Mouse (Mus musculus): ENCODE data around the gene Slc26a1. TPM values are rescaled to one million over a fixed set of nuclear protein-coding genes. Genes with fewer than 3 reads are reported as not detected.

Gene Slc26a1
- total and polyA plus RNA-seq, 3 experiments, result 29.6 to 31.2 TPM; not detected in 1

GRCm38 (mm10) chr5:108715974-108716373 lies 40.6 kb upstream of the Slc26a1 start:
- no peaks in the 10 kb centered on the region for H3K9me3 ChIP-seq (replicated peaks; ENCODE audit: insufficient read depth, low read length)
- no peaks in the 10 kb centered on the region for H3K4me1 ChIP-seq (ENCODE audit: control insufficient read depth in 1 of 2, insufficient read depth in 2 of 2, low read length in 2 of 2)
- no peak for TF ChIP-seq UBTF (IDR thresholded peaks at IDR 0.05; ENCODE audit: borderline replicate concordance, insufficient read depth, low read depth, low read length)
- no peak for TF ChIP-seq SMC3 (IDR thresholded peaks at IDR 0.05; ENCODE audit: low read depth, low read length)
- no peak for TF ChIP-seq SIN3A (IDR thresholded peaks at IDR 0.05; ENCODE audit: low read length)
- TF ChIP-seq MEF2A (IDR thresholded peaks at IDR 0.05; ENCODE audit: extremely low read depth, insufficient replicate concordance, low read depth, low read length, poor library complexity, severe bottlenecking), result no peak
- no peak for TF ChIP-seq KAT2A (conservative IDR thresholded peaks at IDR 0.05; ENCODE audit: low read depth, low read length)
- no peak for TF ChIP-seq MYB (IDR thresholded peaks at IDR 0.05; ENCODE audit: low read depth, low read length)
- no peak for TF ChIP-seq MXI1 (IDR thresholded peaks at IDR 0.05; ENCODE audit: low read depth, low read length)
- TF ChIP-seq EP300 (IDR thresholded peaks at IDR 0.05; ENCODE audit: low read depth in 1 of 2, low read length in 2 of 2), result no peak
- no peak overlapping the region for H3K9ac ChIP-seq (ENCODE audit: control insufficient read depth, low read depth, low read length, poor library complexity, severe bottlenecking)
- no peak overlapping the region for H3K4me3 ChIP-seq (ENCODE audit: control insufficient read depth in 1 of 2, insufficient read depth in 1 of 2, low read depth in 2 of 2, low read length in 2 of 2)
- H3K79me2 ChIP-seq (ENCODE audit: control insufficient read depth, insufficient read depth, low read length, poor library complexity), result no peaks in the 10 kb centered on the region
- H3K27me3 ChIP-seq (ENCODE audit: control insufficient read depth in 1 of 2, insufficient read depth in 2 of 2, low read length in 2 of 2), result no peaks in the 10 kb centered on the region
- H3K36me3 ChIP-seq (ENCODE audit: control insufficient read depth in 1 of 2, insufficient read depth in 2 of 2, low read length in 2 of 2), result no peaks in the 10 kb centered on the region
- no peak for DNase-seq (ENCODE audit: low read depth, low spot score)
- no peak overlapping the region for H3K27ac ChIP-seq (ENCODE audit: control insufficient read depth, low read depth, low read length)

- no peaks in the 10 kb centered on the region for H3K36me3 ChIP-seq (ENCODE audit: control insufficient read depth in 1 of 2, insufficient read depth in 2 of 2, low read length in 2 of 2)
- H3K27ac ChIP-seq (ENCODE audit: control insufficient read depth, low read depth, low read length), result no peak overlapping the region
- H3K4me1 ChIP-seq (ENCODE audit: control insufficient read depth in 1 of 2, insufficient read depth in 2 of 2, low read length in 2 of 2), result no peaks in the 10 kb centered on the region
- no peaks in the 10 kb centered on the region for H3K79me2 ChIP-seq (ENCODE audit: control insufficient read depth, insufficient read depth, low read length, poor library complexity)
- TF ChIP-seq UBTF (IDR thresholded peaks at IDR 0.05; ENCODE audit: borderline replicate concordance, insufficient read depth, low read depth, low read length), result no peak
- TF ChIP-seq SIN3A (IDR thresholded peaks at IDR 0.05; ENCODE audit: low read length), result no peak
- TF ChIP-seq USF1 (IDR thresholded peaks at IDR 0.05; ENCODE audit: low read depth, low read length), result no peak
- TF ChIP-seq ETS1 (IDR thresholded peaks at IDR 0.05; ENCODE audit: low read depth, low read length), result no peak
- no peak for TF ChIP-seq KAT2A (conservative IDR thresholded peaks at IDR 0.05; ENCODE audit: low read depth, low read length)
- no peak for TF ChIP-seq POLR2A (IDR thresholded peaks at IDR 0.05; ENCODE audit: control insufficient read depth in 1 of 2, insufficient read depth in 1 of 2, low read depth in 1 of 2, low read length in 2 of 2, poor library complexity in 1 of 2)
- no peak for TF ChIP-seq USF2 (IDR thresholded peaks at IDR 0.05; ENCODE audit: borderline replicate concordance in 1 of 2, insufficient read depth in 1 of 2, low read depth in 1 of 2, low read length in 2 of 2)
- H3K9ac ChIP-seq (ENCODE audit: control insufficient read depth, low read depth, low read length, poor library complexity, severe bottlenecking), result no peak overlapping the region
- H3K4me3 ChIP-seq (ENCODE audit: control insufficient read depth in 1 of 2, insufficient read depth in 1 of 2, low read depth in 2 of 2, low read length in 2 of 2), result no peak overlapping the region
- DNase-seq (ENCODE audit: low read depth, low spot score), result no peak
- H3K9me3 ChIP-seq (replicated peaks; ENCODE audit: insufficient read depth, low read length), result no peaks in the 10 kb centered on the region
- no peaks in the 10 kb centered on the region for H3K27me3 ChIP-seq (ENCODE audit: control insufficient read depth in 1 of 2, insufficient read depth in 2 of 2, low read length in 2 of 2)
Measured at GRCm38 (mm10) chr5:108714149-108714548, 38.8 kb upstream of the Slc26a1 start.

- Histone ChIP-seq H3K36me3 (ENCODE audit: control insufficient read depth in 1 of 2, insufficient read depth in 2 of 2, low read length in 2 of 2) (no peaks in the 10 kb centered on the region), H3K27ac (ENCODE audit: control insufficient read depth, low read depth, low read length) (no peak overlapping the region), H3K4me1 (ENCODE audit: control insufficient read depth in 1 of 2, insufficient read depth in 2 of 2, low read length in 2 of 2) (no peaks in the 10 kb centered on the region), H3K27me3 (ENCODE audit: control insufficient read depth in 1 of 2, insufficient read depth in 2 of 2, low read length in 2 of 2) (no peaks in the 10 kb centered on the region), H3K4me3 (ENCODE audit: control insufficient read depth in 1 of 2, insufficient read depth in 1 of 2, low read depth in 2 of 2, low read length in 2 of 2) (no peak overlapping the region), H3K9me3 (replicated peaks; ENCODE audit: insufficient read depth, low read length) (no peaks in the 10 kb centered on the region), H3K9ac (ENCODE audit: control insufficient read depth, low read depth, low read length, poor library complexity, severe bottlenecking) (no peak overlapping the region), H3K79me2 (ENCODE audit: control insufficient read depth, insufficient read depth, low read length, poor library complexity) (no peaks in the 10 kb centered on the region)
- no peak for DNase-seq (ENCODE audit: low read depth, low spot score)
- TF ChIP-seq MYC (IDR thresholded peaks at IDR 0.05; ENCODE audit: low read depth, low read length) (no peak), USF2 (IDR thresholded peaks at IDR 0.05; ENCODE audit: borderline replicate concordance in 1 of 2, insufficient read depth in 1 of 2, low read depth in 1 of 2, low read length in 2 of 2) (no peak), ZNF384 (IDR thresholded peaks at IDR 0.05; ENCODE audit: low read depth, low read length) (no peak), NRF1 (IDR thresholded peaks at IDR 0.05; ENCODE audit: insufficient read depth, low read depth, low read length, poor library complexity, severe bottlenecking) (no peak), SMC3 (IDR thresholded peaks at IDR 0.05; ENCODE audit: low read depth, low read length) (no peak), ZMIZ1 (IDR thresholded peaks at IDR 0.05; ENCODE audit: low read depth, low read length) (no peak), RAD21 (IDR thresholded peaks at IDR 0.05; ENCODE audit: low read depth, low read length) (no peak), KAT2A (conservative IDR thresholded peaks at IDR 0.05; ENCODE audit: low read depth, low read length) (no peak), NELFE (IDR thresholded peaks at IDR 0.05; ENCODE audit: low read depth, low read length) (no peak)
Measured at GRCm38 (mm10) chr5:108713691-108714090, 38.3 kb upstream of the Slc26a1 start.
